Mouse (Mus musculus) lung, postnatal 0 days (tissue): ENCODE measurements around the gene Neurl1b. TPM values are rescaled to one million over a fixed set of nuclear protein-coding genes. Genes with fewer than 3 reads are reported as not detected.

Source experiments
- ATAC-seq: fragments of 200-750 bp; cut with Nextera tagmentation; 2 replicates; pipeline ENCODE4 v1.8.0; 2017; ENCODE audit warnings: moderate library complexity
- DNase-seq: peaks from one replicate; pipeline ENCODE4 v3.0.0-alpha.2; 2016; ENCODE audit warnings: low spot score
- H3K27ac ChIP-seq: fragments of 300-500 bp; sonication (generic); 2 replicates; pipeline ENCODE4 v1.5.1; 2014; ENCODE audit warnings: antibody characterized with exemption, mild to moderate bottlenecking, low read length, mixed read lengths
- H3K27me3 ChIP-seq: fragments of 300-500 bp; sonication (generic); replicated peaks from 2 replicates; pipeline ENCODE4 v1.6.1; 2014; ENCODE audit warnings: low read length, mixed read lengths; ENCODE audit not compliant: insufficient read depth
- H3K36me3 ChIP-seq: fragments of 300-500 bp; sonication (generic); 2 replicates; pipeline ENCODE4 v1.6.1; 2014; ENCODE audit warnings: low read length, mixed read lengths; ENCODE audit not compliant: insufficient read depth
- H3K4me1 ChIP-seq: fragments of 300-500 bp; sonication (generic); 2 replicates; pipeline ENCODE4 v1.6.1; 2014; ENCODE audit warnings: antibody characterized with exemption, low read depth, low read length, mixed read lengths; ENCODE audit not compliant: insufficient read depth
- H3K4me2 ChIP-seq: fragments of 300-500 bp; sonication (generic); replicated peaks from 2 replicates; pipeline ENCODE4 v1.6.1; 2014; ENCODE audit warnings: low read depth, mild to moderate bottlenecking, low read length, moderate library complexity, mixed read lengths
- H3K4me3 ChIP-seq: fragments of 300-500 bp; sonication (generic); 2 replicates; pipeline ENCODE4 v1.5.1; 2014; ENCODE audit warnings: low read depth, low read length
- H3K9ac ChIP-seq: fragments of 300-500 bp; sonication (generic); replicated peaks from 2 replicates; pipeline ENCODE4 v1.6.1; 2014; ENCODE audit warnings: low read depth, mild to moderate bottlenecking
- H3K9me3 ChIP-seq: fragments of 300-500 bp; sonication (generic); 2 replicates; pipeline ENCODE4 v1.6.1; 2016; ENCODE audit warnings: low read length, mixed read lengths
- CTCF ChIP-seq: IDR thresholded peaks from 2 replicates; pipeline ENCODE4 v1.5.1; 2016; ENCODE audit warnings: antibody characterized with exemption, mild to moderate bottlenecking
- EP300 ChIP-seq: IDR thresholded peaks from 2 replicates; pipeline ENCODE4 v1.6.1; 2016; ENCODE audit warnings: antibody characterized with exemption, mild to moderate bottlenecking, control low read depth
- WGBS: fragments of 180-500 bp; shearing (Covaris S2); extraction: QIAGEN DNeasy Blood & Tissue Kit; methylation state at CpG from one replicate; pipeline ENCODE4 v1.1.7; 2014; 5-methylcytosine and 5-hydroxymethylcytosine counted together
- polyA plus RNA-seq: library from polyadenylated mRNA; unstranded; fragments of >200 nt; fragmentation: Nextera tagmentation; extraction: Ambion mirVana; gene quantifications from 2 replicates; pipeline ENCODE4 v1.2.1, GENCODE M21; 2015

The Neurl1b gene
- polyA plus RNA-seq, 1 experiment from 2014 or later = 0.98 TPM

GRCm38 (mm10) chr17:26376416-26376815 is 38.2 kb upstream of the Neurl1b start:
- Histone ChIP-seq H3K9ac (no peak overlapping the region), H3K27ac (no peak overlapping the region), H3K9me3 (no peaks in the 10 kb centered on the region), H3K27me3 (no peaks in the 10 kb centered on the region), H3K4me2 (no peak overlapping the region), H3K4me3 (no peak overlapping the region), H3K36me3 (no peaks in the 10 kb centered on the region), H3K4me1 (peaks cover 6% of the 10 kb centered on the region; the same call in 1 of the 2 replicates)
- DNase-seq = no peak
- no peak for ATAC-seq
- no peak for TF ChIP-seq EP300
- no peak for TF ChIP-seq CTCF
- WGBS = 56% methylated on average over 1 of the region's 1 CpGs

DNA sequence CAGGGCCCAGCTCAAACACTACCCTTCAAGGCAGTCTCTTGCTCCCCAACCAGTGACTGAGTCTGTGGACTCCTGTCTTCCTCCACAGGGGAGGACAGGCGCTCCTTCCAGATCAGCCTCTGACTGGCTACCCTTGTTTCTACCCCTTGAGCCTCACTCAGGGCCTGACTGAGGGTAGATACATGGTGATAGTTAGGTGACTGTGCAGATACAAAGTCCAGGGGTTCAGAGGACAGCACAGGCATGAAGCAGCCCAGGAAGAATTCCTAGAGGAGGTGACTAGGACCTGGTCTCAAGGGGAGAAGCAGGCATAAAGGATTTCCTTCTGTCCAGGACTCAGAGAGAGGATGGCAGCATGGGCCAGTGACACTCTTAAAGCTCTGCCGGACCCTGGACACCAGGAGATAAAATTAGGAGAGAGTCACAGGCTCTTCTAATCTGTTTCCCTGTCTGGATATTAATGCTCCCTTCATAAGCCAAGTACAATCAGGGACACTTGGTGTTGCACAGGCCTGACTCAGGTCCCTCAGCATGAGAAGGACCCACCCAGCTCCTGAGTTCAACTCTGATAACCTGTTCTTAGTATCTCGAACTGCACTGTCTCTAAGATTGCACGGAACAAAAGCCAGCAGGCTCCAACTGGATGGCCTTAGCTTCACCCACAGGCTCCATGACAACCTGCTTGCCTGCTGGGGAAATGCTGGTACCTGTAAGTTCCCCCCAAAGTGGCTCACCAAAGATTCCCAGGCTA is 37.5 kb upstream of the Neurl1b start:
- Histone ChIP-seq H3K4me3 (no peak overlapping the region), H3K4me2 (no peak overlapping the region), H3K36me3 (no peaks in the 10 kb centered on the region), H3K4me1 (peaks cover 8% of the 10 kb centered on the region; the same call in 1 of the 2 replicates), H3K27ac (no peak overlapping the region), H3K9ac (no peak overlapping the region), H3K9me3 (no peaks in the 10 kb centered on the region), H3K27me3 (no peaks in the 10 kb centered on the region)
- 78% methylated on average over 4 of the region's 4 CpGs for WGBS
- DNase-seq (no peak), ATAC-seq (no peak)
- no peak for TF ChIP-seq CTCF
- no peak for TF ChIP-seq EP300

DNA sequence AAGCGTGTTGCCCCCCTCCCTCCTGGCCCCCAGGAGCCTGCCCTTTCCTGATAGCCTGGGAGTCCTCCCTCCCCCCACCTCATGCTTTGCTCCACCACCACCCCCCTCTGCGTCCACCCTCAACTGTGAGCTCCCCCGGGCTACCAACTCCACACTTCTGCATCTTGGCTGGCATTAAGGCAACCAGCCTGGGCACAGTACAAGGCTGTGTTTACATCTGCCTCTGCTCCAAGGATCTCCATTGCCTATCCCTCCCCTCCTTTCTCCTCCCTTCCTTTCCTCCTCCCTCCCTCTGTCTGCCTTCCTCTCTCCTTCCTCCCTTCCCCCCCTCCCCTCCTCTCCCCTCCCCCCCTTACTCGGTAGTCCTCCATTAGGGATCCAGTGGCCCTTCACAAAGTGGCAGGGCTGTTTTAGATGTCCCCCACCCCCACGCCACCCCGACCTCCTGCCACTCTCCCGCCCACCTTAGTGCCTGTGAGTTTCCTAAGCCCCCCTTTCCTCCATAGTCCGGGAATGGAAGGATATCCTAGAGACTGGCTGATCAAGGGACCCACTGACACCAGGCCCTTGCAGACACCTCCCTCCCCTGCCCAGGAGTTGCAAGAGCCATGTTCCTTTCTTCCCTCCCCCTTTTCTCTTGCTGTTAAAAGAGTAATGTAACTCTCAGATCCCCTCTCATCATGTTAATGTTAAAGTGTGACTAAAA is 34.2 kb upstream of the Neurl1b start:
- no peak for ATAC-seq
- WGBS = 28% methylated on average over 6 of the region's 8 CpGs

GRCm38 (mm10) chr17:26380986-26381446 is 33.6 kb upstream of the Neurl1b start:
- ATAC-seq (peak; percentile 27), DNase-seq (no peak)
- Histone ChIP-seq H3K27me3 (no peaks in the 10 kb centered on the region), H3K4me1 (peaks cover 10% of the 10 kb centered on the region), H3K36me3 (no peaks in the 10 kb centered on the region), H3K4me2 (no peak overlapping the region), H3K4me3 (no peak overlapping the region), H3K27ac (no peak overlapping the region), H3K9me3 (no peaks in the 10 kb centered on the region), H3K9ac (no peak overlapping the region)
- WGBS = 39% methylated on average over 4 of the region's 4 CpGs
- TF ChIP-seq EP300 (no peak), CTCF (no peak)

More for the DNA sequence above, 34.2 kb upstream of the Neurl1b start:
- Histone ChIP-seq H3K4me2 (no peak overlapping the region), H3K9ac (no peak overlapping the region), H3K4me1 (peaks cover 10% of the 10 kb centered on the region), H3K36me3 (no peaks in the 10 kb centered on the region), H3K4me3 (no peak overlapping the region), H3K27me3 (no peaks in the 10 kb centered on the region), H3K27ac (no peak overlapping the region), H3K9me3 (no peaks in the 10 kb centered on the region)
- TF ChIP-seq EP300 (no peak), CTCF (no peak)
- DNase-seq = peak; percentile 62

DNA sequence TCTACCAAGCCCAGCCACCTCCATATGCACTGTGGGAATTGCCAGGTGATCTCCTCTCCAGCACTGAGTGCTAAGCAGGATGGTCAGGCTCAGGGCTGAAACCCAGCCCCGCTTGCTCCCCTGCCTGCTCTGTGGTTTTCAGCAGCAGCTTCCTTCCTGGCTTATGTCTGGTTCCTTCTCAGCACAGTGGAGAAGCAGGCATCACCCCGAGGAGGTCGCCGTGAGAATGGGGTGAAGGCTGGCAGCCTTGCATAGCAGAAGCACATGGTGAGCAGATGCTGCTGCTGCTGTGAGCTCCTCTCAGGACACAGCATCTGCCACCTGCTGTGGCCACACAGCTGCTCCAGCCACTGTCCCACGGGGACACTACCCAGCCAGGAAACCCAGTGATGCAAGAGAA is 33.0 kb upstream of the Neurl1b start:
- Histone ChIP-seq H3K27ac (no peak overlapping the region), H3K9me3 (no peaks in the 10 kb centered on the region), H3K27me3 (no peaks in the 10 kb centered on the region), H3K4me1 (peaks cover 10% of the 10 kb centered on the region), H3K4me3 (no peak overlapping the region), H3K4me2 (no peak overlapping the region), H3K36me3 (no peaks in the 10 kb centered on the region), H3K9ac (no peak overlapping the region)
- 40% methylated on average over 5 of the region's 5 CpGs for WGBS
- ATAC-seq (no peak), DNase-seq (no peak)
- TF ChIP-seq EP300 (no peak), CTCF (no peak)

DNA sequence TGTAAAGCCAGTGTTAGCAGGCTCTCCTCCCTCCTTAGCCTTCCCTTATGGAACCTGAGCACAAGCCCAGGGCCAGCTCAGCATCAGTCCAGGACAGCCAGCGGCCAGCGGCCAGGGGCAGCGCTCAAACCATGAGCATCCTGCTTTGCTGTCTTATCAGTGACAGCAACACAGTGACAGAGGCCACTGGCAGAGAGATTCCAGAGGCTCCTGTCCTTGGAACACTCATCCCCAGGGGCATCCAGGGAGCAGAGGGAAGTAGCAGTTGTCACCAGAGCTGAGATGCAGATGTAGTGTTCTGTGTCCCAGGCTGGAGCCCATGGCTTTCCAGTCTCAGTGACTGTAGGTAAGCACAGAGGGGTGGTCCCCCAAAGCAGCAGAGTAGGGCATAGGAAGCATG is 32.5 kb upstream of the Neurl1b start:
- Histone ChIP-seq H3K4me2 (no peak overlapping the region), H3K4me3 (no peak overlapping the region), H3K27ac (no peak overlapping the region), H3K9me3 (no peaks in the 10 kb centered on the region), H3K36me3 (no peaks in the 10 kb centered on the region), H3K4me1 (peaks cover 10% of the 10 kb centered on the region), H3K9ac (no peak overlapping the region), H3K27me3 (no peaks in the 10 kb centered on the region)
- TF ChIP-seq EP300 = no peak
- TF ChIP-seq CTCF = no peak
- ATAC-seq = no peak
- DNase-seq = no peak
- 36% methylated on average over 3 of the region's 3 CpGs for WGBS
